Mouse (Mus musculus): Measurements from ENCODE around the gene Wdr34. TPM values are rescaled to one million over a fixed set of nuclear protein-coding genes. Genes with fewer than 3 reads are reported as not detected.

Wdr34 gene
- polyA plus RNA-seq, 1 experiment from 2014 or later: 29.0 TPM

DNA sequence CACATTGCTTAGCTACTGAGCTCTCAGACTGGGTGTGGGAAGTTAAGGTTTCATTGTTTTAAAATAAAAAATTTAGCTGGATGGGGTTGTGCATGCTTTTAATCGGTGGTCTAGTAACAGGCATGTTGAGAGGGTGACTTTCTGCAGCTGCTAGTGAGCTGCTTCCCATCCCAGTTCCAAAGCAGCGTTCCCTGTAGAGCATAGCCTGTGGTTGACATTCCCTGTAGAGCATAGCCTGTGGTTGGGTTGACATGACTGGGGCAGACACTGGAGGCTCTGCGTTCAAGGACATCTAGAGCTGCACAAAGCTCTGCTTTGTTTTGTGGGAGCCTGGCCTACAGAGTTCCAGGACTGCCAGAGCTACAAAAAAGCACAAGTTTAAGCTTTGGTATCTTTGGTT lies 24.6 kb upstream of the Wdr34 start:
- ATAC-seq (ENCODE audit: low read depth) (no peak), DNase-seq (ENCODE audit: low spot score) (no peak)
- Histone ChIP-seq H3K9ac (ENCODE audit: low read depth, low read length) (no peak overlapping the region), H3K36me3 (ENCODE audit: control insufficient read depth, insufficient read depth, low read length) (peaks cover 50% of the 10 kb centered on the region), H3K4me3 (ENCODE audit: low read depth, low read length) (no peak overlapping the region), H3K9me3 (ENCODE audit: control insufficient read depth, low read length) (no peaks in the 10 kb centered on the region), H3K4me2 (ENCODE audit: low read depth, low read length) (no peak overlapping the region), H3K27me3 (replicated peaks; ENCODE audit: control insufficient read depth, insufficient read depth, low read length) (no peaks in the 10 kb centered on the region), H3K4me1 (ENCODE audit: control insufficient read depth, insufficient read depth, low read length) (peaks cover 2% of the 10 kb centered on the region; the same call in 1 of the 2 replicates), H3K27ac (replicated peaks; ENCODE audit: low read depth, low read length) (no peak overlapping the region)
- 64% methylated on average over 3 of the region's 3 CpGs for WGBS

DNA sequence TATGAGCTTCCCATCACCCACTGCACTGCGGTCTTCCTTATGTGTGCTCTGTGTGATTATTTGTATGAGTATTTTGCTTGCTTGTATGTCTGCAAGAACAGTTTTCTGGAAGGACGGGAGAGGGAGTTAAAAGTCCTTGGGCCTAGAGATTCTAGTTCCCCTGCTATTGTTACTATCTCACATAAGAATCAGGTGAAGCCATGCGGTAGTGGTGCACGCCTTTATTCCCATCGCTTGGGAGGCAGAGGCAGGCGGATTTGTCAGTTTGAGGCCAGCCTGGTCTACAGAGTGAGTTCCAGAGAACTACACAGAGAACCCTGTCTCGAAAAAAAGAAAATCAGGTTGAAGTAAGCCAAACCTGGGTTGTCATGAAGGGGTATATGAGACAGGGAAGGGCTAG lies 24.2 kb upstream of the Wdr34 start:
- Histone ChIP-seq H3K36me3 (ENCODE audit: control insufficient read depth, insufficient read depth, low read length) (peaks cover 54% of the 10 kb centered on the region), H3K27me3 (replicated peaks; ENCODE audit: control insufficient read depth, insufficient read depth, low read length) (no peaks in the 10 kb centered on the region), H3K4me2 (ENCODE audit: low read depth, low read length) (no peak overlapping the region), H3K4me3 (ENCODE audit: low read depth, low read length) (no peak overlapping the region), H3K9me3 (ENCODE audit: control insufficient read depth, low read length) (no peaks in the 10 kb centered on the region), H3K4me1 (ENCODE audit: control insufficient read depth, insufficient read depth, low read length) (peaks cover 6% of the 10 kb centered on the region), H3K27ac (replicated peaks; ENCODE audit: low read depth, low read length) (no peak overlapping the region), H3K9ac (ENCODE audit: low read depth, low read length) (no peak overlapping the region)
- ATAC-seq (ENCODE audit: low read depth) (no peak), DNase-seq (ENCODE audit: low spot score) (no peak)
- 70% methylated on average over 7 of the region's 7 CpGs for WGBS

DNA sequence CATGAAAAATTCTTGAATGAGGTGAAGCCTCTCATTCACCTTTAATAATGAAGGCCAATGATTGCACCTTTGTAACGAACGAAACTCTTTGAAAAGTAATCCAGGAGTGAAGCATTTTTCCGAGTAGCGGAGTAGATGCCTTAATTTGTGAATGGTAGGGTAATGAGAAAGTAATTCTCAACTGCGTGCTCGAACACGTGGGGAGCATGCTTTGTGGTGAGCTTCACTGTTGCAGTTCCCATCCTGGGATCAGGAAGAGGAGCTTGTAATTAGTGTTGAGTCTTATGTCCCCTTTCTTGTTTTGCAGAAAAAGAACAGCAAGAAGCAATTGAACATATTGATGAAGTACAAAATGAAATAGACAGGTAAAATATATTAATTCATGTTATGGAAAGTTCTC lies 19.3 kb upstream of the Wdr34 start:
- Histone ChIP-seq H3K4me2 (ENCODE audit: low read depth, low read length) (peak overlapping the region; percentile 77), H3K9ac (ENCODE audit: low read depth, low read length) (peak overlapping the region; percentile 99), H3K27ac (replicated peaks; ENCODE audit: low read depth, low read length) (no peak overlapping the region), H3K4me3 (ENCODE audit: low read depth, low read length) (peak overlapping the region; percentile 93), H3K36me3 (ENCODE audit: control insufficient read depth, insufficient read depth, low read length) (peaks cover 42% of the 10 kb centered on the region), H3K4me1 (ENCODE audit: control insufficient read depth, insufficient read depth, low read length) (peaks cover 27% of the 10 kb centered on the region), H3K9me3 (ENCODE audit: control insufficient read depth, low read length) (no peaks in the 10 kb centered on the region), H3K27me3 (replicated peaks; ENCODE audit: control insufficient read depth, insufficient read depth, low read length) (no peaks in the 10 kb centered on the region)
- WGBS: 12% methylated on average over 7 of the region's 7 CpGs
- DNase-seq (ENCODE audit: low spot score) (no peak), ATAC-seq (ENCODE audit: low read depth) (no peak)

DNA sequence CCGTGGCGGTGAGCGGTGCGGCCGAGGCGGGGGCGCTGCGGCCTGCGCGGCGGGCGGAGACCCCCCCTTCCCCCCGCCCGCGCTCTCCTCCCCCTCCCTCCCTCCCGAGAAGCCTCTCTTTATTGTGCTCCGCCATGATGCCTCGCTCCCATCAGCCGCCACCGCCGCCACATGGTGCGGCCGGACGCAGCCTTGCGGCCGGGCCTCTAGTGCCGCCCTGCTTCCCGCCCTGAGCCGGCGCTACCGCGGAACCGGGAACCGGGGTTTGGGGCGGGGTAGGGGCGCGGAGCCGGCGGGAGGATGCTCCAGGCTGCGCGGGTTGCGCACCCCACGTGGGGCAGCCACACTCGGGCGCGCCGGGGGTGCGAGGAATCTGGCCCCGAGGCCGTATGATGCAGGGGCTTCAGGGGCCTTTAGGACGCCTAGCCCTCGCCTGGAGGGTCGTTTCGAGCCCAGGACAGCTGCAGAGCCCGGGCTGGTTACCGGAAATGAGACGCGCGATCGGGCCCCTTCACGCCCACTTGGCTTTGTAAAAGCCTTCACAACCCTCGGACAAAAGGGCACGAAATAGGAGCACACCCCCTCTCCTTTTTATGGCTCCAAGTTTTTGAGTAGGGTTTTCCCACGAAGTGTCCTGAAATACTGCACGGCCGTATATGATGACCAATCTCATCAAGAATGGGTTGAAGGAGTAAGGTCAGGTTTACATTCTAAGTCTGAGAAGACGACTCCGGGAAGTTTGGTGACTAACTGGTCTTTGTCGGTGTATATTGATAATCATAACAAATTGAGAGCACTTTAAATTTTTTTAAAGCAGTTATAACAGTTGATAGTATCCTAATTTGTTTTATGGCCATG lies 18.6 kb upstream of the Wdr34 start:
- Histone ChIP-seq H3K27ac (replicated peaks; ENCODE audit: low read depth, low read length) (peak overlapping the region; percentile 99), H3K27me3 (replicated peaks; ENCODE audit: control insufficient read depth, insufficient read depth, low read length) (no peaks in the 10 kb centered on the region), H3K36me3 (ENCODE audit: control insufficient read depth, insufficient read depth, low read length) (peaks cover 36% of the 10 kb centered on the region), H3K4me2 (ENCODE audit: low read depth, low read length) (peak overlapping the region; percentile 77), H3K9me3 (ENCODE audit: control insufficient read depth, low read length) (no peaks in the 10 kb centered on the region), H3K4me3 (ENCODE audit: low read depth, low read length) (peak overlapping the region; percentile 93), H3K4me1 (ENCODE audit: control insufficient read depth, insufficient read depth, low read length) (peaks cover 27% of the 10 kb centered on the region), H3K9ac (ENCODE audit: low read depth, low read length) (peak overlapping the region; percentile 99)
- ATAC-seq (ENCODE audit: low read depth) (peak; percentile 7), DNase-seq (ENCODE audit: low spot score) (peak; percentile 53)
- under 1% methylated on average over 32 of the region's 69 CpGs for WGBS

DNA sequence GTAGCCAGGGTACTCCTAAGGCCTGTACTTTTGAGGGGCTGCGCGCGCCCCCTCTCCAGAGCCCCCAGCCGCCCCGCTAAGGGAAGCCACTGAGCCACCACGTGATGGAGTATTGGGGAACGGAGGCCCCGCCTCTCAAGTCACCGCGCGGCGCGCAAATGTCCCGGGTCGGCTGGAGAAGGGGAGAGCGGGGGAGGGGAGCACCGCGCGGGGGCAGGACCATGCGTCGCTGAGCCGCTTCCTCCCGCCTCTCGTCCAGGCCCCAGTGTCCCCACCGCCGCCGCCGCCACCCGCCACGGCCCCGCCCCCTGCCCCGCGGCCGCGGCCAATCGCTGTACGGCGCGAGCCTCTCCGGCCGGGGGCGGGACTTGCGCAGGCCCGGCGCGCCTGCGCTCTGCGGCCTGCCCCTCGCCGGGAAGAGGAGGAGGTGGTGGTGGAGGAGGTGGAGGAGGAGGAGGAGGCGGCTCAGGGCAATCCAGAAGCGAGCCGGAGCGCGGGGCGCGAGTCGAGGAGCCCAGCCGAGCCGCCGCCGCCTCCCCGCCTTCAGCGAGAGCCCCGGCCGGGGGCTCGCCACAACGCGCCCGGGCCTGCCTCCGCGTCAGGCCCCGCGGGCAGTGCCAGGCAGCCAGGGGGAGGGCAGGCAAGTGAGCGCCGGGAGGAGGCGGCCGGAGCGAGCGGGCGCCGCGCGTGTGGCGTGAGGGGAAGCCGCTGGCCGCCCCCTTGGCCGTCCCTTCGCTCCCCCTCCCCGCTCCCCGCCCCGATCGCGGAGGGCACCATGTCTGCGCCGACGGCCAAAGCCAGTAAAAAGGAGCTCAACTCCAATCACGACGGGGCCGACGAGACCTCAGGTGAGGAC lies 17.6 kb upstream of the Wdr34 start:
- Histone ChIP-seq H3K4me2 (ENCODE audit: low read depth, low read length) (peak overlapping the region; percentile 79), H3K27ac (replicated peaks; ENCODE audit: low read depth, low read length) (peak overlapping the region; percentile 99), H3K27me3 (replicated peaks; ENCODE audit: control insufficient read depth, insufficient read depth, low read length) (no peaks in the 10 kb centered on the region), H3K4me1 (ENCODE audit: control insufficient read depth, insufficient read depth, low read length) (peaks cover 27% of the 10 kb centered on the region), H3K9ac (ENCODE audit: low read depth, low read length) (peak overlapping the region; percentile 99), H3K9me3 (ENCODE audit: control insufficient read depth, low read length) (no peaks in the 10 kb centered on the region), H3K4me3 (ENCODE audit: low read depth, low read length) (peak overlapping the region; percentile 93), H3K36me3 (ENCODE audit: control insufficient read depth, insufficient read depth, low read length) (peaks cover 30% of the 10 kb centered on the region)
- WGBS: 0% methylated on average over 15 of the region's 101 CpGs
- peak; percentile 97 for DNase-seq (ENCODE audit: low spot score)
- peak; percentile 93 for ATAC-seq (ENCODE audit: low read depth)

DNA sequence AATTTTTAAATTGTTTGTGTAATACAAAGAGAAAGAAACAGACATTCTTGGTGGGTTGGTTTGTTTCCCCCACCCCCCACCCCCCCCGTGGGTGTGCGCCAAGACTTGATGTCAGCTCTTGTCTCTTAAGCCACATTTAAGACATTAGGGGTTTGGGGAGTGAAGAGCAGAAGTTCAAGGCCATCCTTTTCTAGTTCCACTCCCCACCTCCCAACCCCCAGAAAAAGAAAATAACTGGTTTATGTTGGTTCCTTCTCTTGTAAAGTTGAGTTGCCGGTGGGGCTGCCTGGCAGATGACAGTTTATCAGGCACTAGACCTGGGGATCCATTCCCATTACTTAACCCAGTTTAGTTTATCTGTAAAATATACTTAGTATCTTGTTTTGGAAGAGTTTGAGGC lies 15.6 kb upstream of the Wdr34 start:
- Histone ChIP-seq H3K4me2 (ENCODE audit: low read depth, low read length) (peak overlapping the region; percentile 73), H3K27me3 (replicated peaks; ENCODE audit: control insufficient read depth, insufficient read depth, low read length) (no peaks in the 10 kb centered on the region), H3K9me3 (ENCODE audit: control insufficient read depth, low read length) (no peaks in the 10 kb centered on the region), H3K36me3 (ENCODE audit: control insufficient read depth, insufficient read depth, low read length) (peaks cover 16% of the 10 kb centered on the region), H3K27ac (replicated peaks; ENCODE audit: low read depth, low read length) (0 out of 2 replicates have a peak overlapping the region, but pooled peaks have one; percentile 1), H3K4me3 (ENCODE audit: low read depth, low read length) (peak overlapping the region; percentile 58), H3K9ac (ENCODE audit: low read depth, low read length) (peak overlapping the region; percentile 38; the same call in 1 of the 2 replicates), H3K4me1 (ENCODE audit: control insufficient read depth, insufficient read depth, low read length) (peaks cover 27% of the 10 kb centered on the region)
- DNase-seq (ENCODE audit: low spot score): no peak
- no peak for ATAC-seq (ENCODE audit: low read depth)
- 46% methylated on average over 3 of the region's 3 CpGs for WGBS

DNA sequence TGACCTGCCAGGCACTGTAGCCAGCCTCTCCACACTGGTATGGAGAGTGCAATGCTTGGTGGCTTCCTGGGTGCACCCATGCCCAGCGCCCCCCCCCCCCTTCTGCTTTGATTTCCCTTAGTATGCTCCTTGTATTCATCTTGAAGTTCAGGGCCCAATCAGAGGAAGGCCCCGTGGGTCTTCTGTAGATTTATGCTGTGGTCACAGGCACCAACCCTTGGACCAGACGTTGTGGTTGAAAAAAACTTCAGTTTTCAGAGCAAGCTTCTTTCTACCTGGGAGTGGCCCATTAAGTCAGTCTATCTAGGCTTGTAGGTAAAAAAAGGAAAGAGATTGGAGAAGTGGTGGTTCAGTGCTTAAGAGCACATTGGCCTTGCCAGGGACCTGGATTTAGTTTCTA lies 15.1 kb upstream of the Wdr34 start:
- no peaks in the 10 kb centered on the region for H3K27me3 ChIP-seq (replicated peaks; ENCODE audit: control insufficient read depth, insufficient read depth, low read length)
- WGBS: 8% methylated on average over 3 of the region's 3 CpGs
- peak overlapping the region; percentile 1; the same call in 1 of the 2 replicates for H3K27ac ChIP-seq (replicated peaks; ENCODE audit: low read depth, low read length)
- peaks cover 27% of the 10 kb centered on the region for H3K4me1 ChIP-seq (ENCODE audit: control insufficient read depth, insufficient read depth, low read length)
- peaks cover 11% of the 10 kb centered on the region for H3K36me3 ChIP-seq (ENCODE audit: control insufficient read depth, insufficient read depth, low read length)
- DNase-seq (ENCODE audit: low spot score) (no peak), ATAC-seq (ENCODE audit: low read depth) (no peak)
- H3K9me3 ChIP-seq (ENCODE audit: control insufficient read depth, low read length): no peaks in the 10 kb centered on the region
- H3K4me3 ChIP-seq (ENCODE audit: low read depth, low read length): peak overlapping the region; percentile 58
- peak overlapping the region; percentile 73 for H3K4me2 ChIP-seq (ENCODE audit: low read depth, low read length)
- H3K9ac ChIP-seq (ENCODE audit: low read depth, low read length): peak overlapping the region; percentile 80

DNA sequence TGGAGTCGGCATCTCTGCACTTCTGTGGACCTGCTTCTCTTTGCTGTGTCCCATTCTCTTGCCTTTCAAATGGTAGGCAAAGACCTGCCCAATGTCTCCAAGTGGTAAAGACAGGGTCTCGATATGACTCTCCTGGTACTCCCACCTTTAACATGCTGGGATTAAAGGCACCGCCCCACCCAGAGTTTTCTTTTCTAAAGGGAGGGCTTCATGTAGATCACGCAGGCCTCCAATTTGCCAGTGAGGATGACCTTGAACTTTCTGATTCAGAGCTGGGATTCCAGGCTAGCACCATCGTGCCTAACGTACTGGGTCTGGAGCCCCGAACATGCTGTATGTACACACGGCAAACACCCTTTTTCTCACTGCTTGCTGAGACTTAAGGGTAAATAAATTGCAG lies 14.6 kb upstream of the Wdr34 start:
- peak overlapping the region; percentile 73 for H3K4me2 ChIP-seq (ENCODE audit: low read depth, low read length)
- ATAC-seq (ENCODE audit: low read depth) (no peak), DNase-seq (ENCODE audit: low spot score) (no peak)
- peak overlapping the region; percentile 85 for H3K27ac ChIP-seq (replicated peaks; ENCODE audit: low read depth, low read length)
- 5% methylated on average over 8 of the region's 8 CpGs for WGBS
- no peaks in the 10 kb centered on the region for H3K27me3 ChIP-seq (replicated peaks; ENCODE audit: control insufficient read depth, insufficient read depth, low read length)
- no peaks in the 10 kb centered on the region for H3K9me3 ChIP-seq (ENCODE audit: control insufficient read depth, low read length)
- H3K36me3 ChIP-seq (ENCODE audit: control insufficient read depth, insufficient read depth, low read length): peaks cover 5% of the 10 kb centered on the region
- peak overlapping the region; percentile 80 for H3K9ac ChIP-seq (ENCODE audit: low read depth, low read length)
- H3K4me1 ChIP-seq (ENCODE audit: control insufficient read depth, insufficient read depth, low read length): peaks cover 24% of the 10 kb centered on the region
- H3K4me3 ChIP-seq (ENCODE audit: low read depth, low read length): peak overlapping the region; percentile 58

Measured in embryonic facial prominence, embryonic 14.5 days (tissue).